Mouse (Mus musculus) CD4-positive, CD25-positive, alpha-beta regulatory T cell, adult 2 months (primary cell): ENCODE results near the gene Trio.

Experiments
- DNase-seq: peaks from one replicate; pipeline ENCODE4 v3.0.0-alpha.2; 2012; ENCODE audit warnings: low read depth, low spot score

The Trio gene

DNA sequence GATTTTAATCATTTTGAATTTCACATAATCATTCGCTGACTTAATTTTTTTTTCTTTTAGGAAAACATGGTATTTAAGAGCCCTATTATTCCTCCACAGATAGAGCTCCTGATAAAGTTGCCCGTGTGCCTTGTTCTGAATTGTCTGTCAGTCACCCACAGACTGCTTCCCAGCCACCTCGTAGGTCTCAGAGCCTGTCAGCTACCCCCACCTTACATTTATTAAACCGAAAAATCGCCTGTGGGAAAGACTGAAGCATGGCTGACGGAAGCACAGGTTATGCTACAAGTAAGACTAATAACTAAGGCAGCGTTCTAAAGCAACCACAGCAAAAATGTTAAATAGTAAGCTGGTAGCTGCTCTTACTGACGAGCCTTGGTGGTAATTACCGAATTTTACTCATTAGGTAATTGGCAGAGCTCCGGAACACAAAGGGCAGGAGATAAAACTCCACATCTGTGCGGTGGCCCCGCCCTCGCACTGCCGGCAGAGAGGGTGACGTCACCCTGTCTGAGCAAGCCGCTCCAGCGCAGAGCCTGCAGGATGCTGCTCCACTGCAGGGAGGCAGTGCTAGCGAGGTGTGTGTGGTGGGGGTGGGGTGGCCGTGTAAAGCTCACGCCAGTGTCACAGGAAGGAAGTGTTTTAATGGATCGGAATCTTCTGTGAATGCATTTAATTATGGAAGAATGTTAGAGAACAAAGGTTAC is 102.2 kb downstream of the Trio start:
- peak; percentile 95 for DNase-seq

- peak; percentile 11 for DNase-seq
These were observed 104.9 kb downstream of the Trio start for GRCm38 (mm10) chr15:27920751-27921150.

GRCm38 (mm10) chr15:27919540-27919939 is 106.1 kb downstream of the Trio start:
- DNase-seq, result peak; percentile 85

DNA sequence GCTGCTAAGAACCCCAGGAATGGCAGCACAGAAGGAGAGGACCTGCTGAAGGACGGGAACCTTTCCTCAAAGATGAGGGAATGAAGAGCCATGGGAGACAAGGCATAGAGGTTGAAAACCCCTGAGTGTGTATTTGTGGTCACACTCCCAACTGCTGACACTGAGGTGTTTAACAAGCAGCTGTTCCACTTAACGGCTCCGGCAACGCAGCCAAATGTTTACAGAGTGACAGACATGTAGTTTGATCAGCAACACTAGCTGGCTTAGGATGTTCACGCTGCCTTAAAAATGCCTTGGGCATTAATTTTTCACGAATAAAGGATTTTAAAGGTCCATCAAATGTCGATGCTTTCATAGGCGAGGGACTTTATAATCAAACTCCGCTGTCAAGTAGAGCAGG is 106.8 kb downstream of the Trio start:
- DNase-seq, result no peak

DNA sequence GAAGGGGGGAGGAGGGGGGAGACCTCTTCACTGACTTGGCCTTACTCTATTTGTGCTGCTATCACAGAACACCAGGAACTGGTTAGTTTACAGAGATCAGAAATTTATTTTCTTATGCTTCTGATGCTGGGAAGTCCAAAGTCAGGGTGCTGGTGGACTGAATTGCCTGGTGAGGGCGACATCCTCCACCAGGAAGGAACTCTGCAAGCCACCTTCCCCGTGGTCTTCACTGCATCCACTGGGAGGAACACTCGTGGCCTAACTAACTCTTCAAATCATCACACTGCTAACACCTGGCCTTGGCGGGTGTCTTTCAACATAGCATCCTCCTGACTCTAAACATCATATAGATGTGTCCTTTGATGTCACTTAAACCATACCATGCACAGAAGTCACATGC is 109.4 kb downstream of the Trio start:
- peak; percentile 13 for DNase-seq

DNA sequence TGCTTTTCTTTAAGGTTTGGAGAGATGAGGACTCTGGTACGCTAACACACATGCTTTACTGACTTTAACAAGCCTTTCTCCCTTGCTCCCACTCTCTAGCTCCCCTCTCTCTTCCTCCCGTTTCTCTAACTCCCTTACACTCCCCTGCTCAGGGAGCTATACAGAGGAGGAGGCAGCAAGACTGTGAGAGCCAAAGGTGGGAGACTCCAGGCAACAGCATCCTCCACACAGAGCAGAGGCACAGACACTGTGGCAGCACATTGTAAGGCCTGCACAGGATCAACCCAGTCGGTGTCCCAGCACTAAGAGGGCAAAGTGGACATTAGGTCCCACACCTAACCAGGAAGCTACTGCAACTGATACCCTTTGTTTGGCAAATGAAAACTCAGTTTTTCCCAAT is 112.6 kb downstream of the Trio start:
- no peak for DNase-seq

DNA sequence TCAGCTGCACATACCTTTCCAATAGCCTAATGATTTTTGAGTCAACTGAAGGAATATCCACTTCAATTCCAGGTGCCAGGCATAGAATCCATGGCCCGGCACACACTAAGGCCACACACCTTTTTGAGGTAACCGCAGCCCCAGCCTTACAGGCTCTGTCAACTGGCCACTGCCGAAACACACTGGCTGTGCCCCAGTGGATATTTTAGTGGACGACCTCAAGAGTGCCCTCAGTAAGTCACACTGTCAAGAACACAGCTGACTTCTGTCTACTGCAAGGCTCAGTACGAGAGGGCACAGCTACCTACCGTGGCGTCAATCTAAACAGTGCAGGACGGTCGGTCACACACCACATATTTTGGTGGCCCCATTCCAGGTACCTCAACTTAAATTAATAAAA is 114.5 kb downstream of the Trio start:
- no peak for DNase-seq

DNA sequence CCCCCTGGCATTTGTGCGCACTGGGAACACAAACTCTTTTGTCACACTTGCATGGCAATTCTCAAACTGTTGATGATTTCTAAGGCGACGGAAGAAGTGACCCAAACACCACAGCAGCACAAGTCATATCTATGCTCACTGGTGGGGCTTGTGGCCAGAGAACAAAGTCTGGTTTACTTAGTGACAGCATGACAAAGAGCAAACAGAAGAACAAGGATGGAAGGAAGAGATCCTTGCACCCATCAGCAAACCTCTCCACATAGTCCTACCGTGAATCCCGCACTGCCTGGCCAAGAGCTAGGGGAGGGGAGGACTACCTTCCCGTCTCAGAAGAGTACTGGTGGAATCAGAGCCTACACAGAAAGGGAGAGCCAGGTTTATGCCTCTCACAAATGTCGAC is 115.5 kb downstream of the Trio start:
- no peak for DNase-seq

GRCm38 (mm10) chr15:27907649-27908048 is 118.0 kb downstream of the Trio start:
- DNase-seq, result no peak

DNA sequence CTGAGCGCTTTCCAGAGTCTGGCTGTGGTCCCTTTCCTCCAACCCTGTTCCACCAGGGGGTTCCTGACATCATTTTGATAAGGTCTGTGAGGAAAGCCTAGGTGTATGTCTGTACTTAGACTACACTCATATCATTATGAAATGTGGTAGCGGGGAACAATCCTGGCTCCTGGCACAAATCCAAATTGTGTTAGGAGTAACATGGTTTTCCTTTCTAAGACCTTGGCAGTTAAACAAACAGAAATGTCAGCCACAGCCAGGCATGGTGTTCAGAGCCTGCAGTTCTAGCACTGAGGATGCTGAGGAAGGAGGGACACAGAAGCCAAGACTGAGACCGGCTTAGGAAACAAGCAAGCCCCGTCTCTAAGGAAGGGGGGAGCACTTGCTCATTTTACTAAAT is 119.2 kb downstream of the Trio start:
- no peak for DNase-seq

DNA sequence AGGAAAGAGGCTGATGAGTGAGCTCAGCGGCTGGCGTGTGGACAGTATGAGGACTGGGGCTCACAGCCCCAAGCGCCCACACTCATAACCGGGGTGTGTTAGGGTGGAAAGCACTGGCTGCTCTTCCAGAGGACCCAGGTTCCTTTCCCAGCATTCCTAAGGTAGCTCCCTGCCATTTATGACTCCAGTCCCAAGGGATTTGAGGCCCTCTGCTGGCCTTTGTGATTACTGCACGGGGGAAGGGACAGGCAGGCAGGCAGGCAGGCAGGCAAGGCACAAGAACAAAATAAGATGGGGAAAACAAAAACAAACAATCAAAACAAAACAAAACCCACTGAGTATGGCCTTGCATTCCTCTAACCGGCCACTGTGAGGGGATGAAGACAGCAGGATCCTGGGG is 120.3 kb downstream of the Trio start:
- DNase-seq, result no peak

GRCm38 (mm10) chr15:27904346-27905005 is 121.2 kb downstream of the Trio start:
- no peak for DNase-seq

DNA sequence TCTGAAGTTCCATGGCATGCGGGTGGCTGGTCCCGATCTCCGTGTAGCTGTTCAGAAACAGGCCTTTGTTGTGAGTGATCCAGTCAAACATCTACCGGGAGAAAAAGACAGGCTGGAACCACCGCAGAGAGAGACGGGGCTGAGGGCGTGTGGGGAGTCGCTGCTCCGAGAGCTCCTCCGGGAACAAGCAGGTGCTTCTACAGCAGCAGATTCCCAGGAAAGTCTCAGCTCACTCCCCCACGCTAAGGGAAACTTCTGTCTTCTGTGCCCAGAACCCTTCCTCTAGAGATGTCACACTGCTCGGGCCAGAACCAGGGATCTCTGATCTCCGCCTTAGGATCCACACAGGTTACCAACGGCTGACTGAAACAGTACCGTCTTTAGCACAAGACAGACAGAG is 124.4 kb downstream of the Trio start:
- no peak for DNase-seq

- no peak for DNase-seq
These were observed 126.7 kb downstream of the Trio start for GRCm38 (mm10) chr15:27898795-27899406.

DNA sequence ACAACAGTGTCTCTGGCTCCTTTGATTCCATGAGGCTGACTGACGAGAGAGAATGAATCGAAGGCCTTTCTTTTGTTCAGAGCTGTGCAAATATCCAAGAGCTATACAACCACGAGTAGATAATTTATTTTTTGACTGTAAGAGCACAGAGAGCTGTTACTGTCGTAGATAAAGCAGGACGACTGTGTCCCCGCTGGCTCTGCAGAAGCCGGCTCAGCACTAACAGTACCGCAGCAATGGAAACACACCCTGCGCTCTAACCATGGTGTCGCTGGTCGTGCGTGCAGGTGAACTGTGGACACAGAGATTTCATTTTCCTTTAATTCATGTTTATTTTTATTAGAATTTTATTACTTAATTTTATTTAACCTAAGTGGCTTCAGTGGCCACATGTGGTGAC is 131.5 kb downstream of the Trio start:
- no peak for DNase-seq

GRCm38 (mm10) chr15:27892029-27892428 is 133.6 kb downstream of the Trio start:
- DNase-seq, result no peak

- no peak for DNase-seq
These were observed 135.0 kb downstream of the Trio start for GRCm38 (mm10) chr15:27890666-27891065.

DNA sequence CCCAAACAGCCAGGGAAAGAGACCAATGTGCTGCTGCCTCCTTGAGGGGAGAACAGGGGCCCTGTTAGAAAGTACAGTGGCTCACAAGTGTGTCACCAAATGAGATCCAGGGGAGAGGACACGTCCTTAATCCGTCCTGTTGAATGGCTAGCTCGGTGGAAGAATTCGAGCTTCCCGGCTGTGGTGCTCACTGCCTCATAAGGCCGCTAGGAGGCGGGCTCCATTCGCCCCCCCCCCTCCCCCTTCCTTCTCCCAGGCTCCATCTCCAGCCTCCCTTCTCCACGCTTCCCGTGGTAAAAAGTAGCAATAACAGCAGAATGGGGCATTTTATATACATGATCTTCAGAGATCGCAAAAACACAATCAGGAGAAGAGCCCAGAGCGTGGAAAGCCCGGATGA is 137.5 kb downstream of the Trio start:
- no peak for DNase-seq

GRCm38 (mm10) chr15:27886992-27887391 is 138.7 kb downstream of the Trio start:
- peak; percentile 27 for DNase-seq

GRCm38 (mm10) chr15:27884347-27885250 is 141.0 kb downstream of the Trio start:
- DNase-seq, result peak; percentile 88

- DNase-seq, result no peak
These were observed 141.8 kb downstream of the Trio start for GRCm38 (mm10) chr15:27883881-27884280.

DNA sequence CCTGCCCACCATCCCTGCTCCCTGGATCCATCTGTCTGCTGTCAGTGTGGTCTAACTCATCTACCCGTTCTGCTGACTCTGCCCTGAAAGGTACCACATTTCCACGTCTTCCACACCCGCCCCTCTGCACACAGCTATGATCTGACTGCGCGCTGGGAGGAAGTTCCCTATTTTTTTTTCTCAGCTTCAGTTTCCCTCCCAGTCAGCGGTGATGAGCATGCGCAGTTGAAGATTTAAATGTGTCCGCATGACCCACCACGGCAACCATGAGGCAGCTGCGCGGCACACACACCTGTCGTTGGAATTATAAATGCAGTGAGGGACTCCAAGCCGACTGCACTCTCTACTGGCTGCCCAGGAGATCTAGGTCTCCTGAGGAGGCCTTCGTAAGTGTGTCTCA is 142.8 kb downstream of the Trio start:
- peak; percentile 57 for DNase-seq
